In the genomic region with DNA sequence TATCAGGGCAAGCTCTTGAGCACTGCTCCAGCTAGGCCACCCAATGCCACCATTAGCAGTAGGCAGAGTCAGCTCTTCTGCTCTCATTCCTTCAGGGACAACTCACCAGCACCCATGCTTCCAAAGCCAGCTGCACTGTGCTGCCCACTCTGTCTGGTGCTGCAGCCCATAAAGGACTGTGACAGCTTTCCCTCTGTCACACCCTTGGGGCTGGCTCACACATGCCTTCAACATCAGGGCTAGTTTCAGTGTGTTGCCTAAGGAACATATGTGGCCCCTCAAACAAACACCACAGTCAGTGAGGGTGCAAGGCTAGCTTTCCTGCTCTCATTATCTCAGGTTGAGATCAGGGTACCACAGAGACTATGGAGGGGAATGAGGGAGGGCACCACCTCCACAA, we compare ENCODE assay signal across 22 mouse cellular contexts.
DNase-seq lines count a peak whose midpoint lies in the region; ATAC-seq lines count a peak whose summit lies in the region.
"Had no signal": no experiment of that assay in that cellular context is flagged by ENCODE, and none has a peak within 500 bp of the region (broad histone marks: within the 10 kb centered on the region; RNA-seq: fewer than 3 reads in every experiment).

No protein-coding gene starts in this region.

- no peaks in the 10 kb centered on the region for H3K9me3 ChIP-seq in midbrain, embryonic 11.5 days (ENCODE audit: control insufficient read depth, low read length)
- H3K9me3 ChIP-seq in midbrain, embryonic 10.5 days (replicated peaks): no peaks in the 10 kb centered on the region
- H3K9me3 ChIP-seq: embryonic facial prominence, embryonic 12.5 days; embryonic facial prominence, embryonic 15.5 days; forebrain, embryonic 10.5 days; forebrain, embryonic 12.5 days had no signal

- H3K4me1 ChIP-seq in midbrain, embryonic 11.5 days (ENCODE audit: control insufficient read depth, insufficient read depth, low read length): no peaks in the 10 kb centered on the region
- H3K4me1 ChIP-seq in midbrain, embryonic 10.5 days: no peaks in the 10 kb centered on the region
- H3K4me1 ChIP-seq: embryonic facial prominence, embryonic 12.5 days; embryonic facial prominence, embryonic 15.5 days; forebrain, embryonic 10.5 days; forebrain, embryonic 12.5 days had no signal

- no peak overlapping the region for H3K27ac ChIP-seq in midbrain, embryonic 11.5 days (ENCODE audit: low read depth, low read length)
- no peak overlapping the region for H3K27ac ChIP-seq in midbrain, embryonic 10.5 days (replicated peaks)
- H3K27ac ChIP-seq: embryonic facial prominence, embryonic 12.5 days; embryonic facial prominence, embryonic 15.5 days; forebrain, embryonic 10.5 days; forebrain, embryonic 12.5 days had no signal

- H3K4me3 ChIP-seq in midbrain, embryonic 11.5 days (ENCODE audit: low read depth, low read length): no peak overlapping the region
- no peak overlapping the region for H3K4me3 ChIP-seq in midbrain, embryonic 10.5 days
- H3K4me3 ChIP-seq: embryonic facial prominence, embryonic 12.5 days; embryonic facial prominence, embryonic 15.5 days; erythroblast, embryonic 14.5 days; forebrain, embryonic 10.5 days; forebrain, embryonic 12.5 days had no signal

- H3K27me3 ChIP-seq in midbrain, embryonic 11.5 days (ENCODE audit: control insufficient read depth, insufficient read depth, low read length): no peaks in the 10 kb centered on the region
- H3K27me3 ChIP-seq in midbrain, embryonic 10.5 days (ENCODE audit: low read depth, poor library complexity, severe bottlenecking): no peaks in the 10 kb centered on the region
- H3K27me3 ChIP-seq: embryonic facial prominence, embryonic 12.5 days; embryonic facial prominence, embryonic 15.5 days; forebrain, embryonic 12.5 days had no signal

- DNase-seq in heart, adult 11 months: peak; percentile 79
- DNase-seq in heart, postnatal 25 days (ENCODE audit: low spot score): no peak
- no peak for DNase-seq in midbrain, embryonic 11.5 days (ENCODE audit: low spot score, missing footprints)
- no peak for DNase-seq in midbrain, embryonic 10.5 days (ENCODE audit: low spot score)
- DNase-seq in thymus, postnatal 14 days: no peak
- DNase-seq: adrenal gland, adult 2 months; adrenal gland, postnatal 10 days; adrenal gland, postnatal 25 days; cerebellum, adult 11 months; cerebellum, adult 18-20 months; cerebellum, adult 8-10 months; cerebellum, adult 9-11 months; cerebellum, postnatal 14 days; cerebellum, postnatal 36 days; embryo, embryonic 11 days had no signal

- ATAC-seq in midbrain, embryonic 11.5 days (ENCODE audit: low FRiP score): peak; percentile 22; the same call in 1 of the 2 replicates
- ATAC-seq: forebrain, embryonic 14.5 days; forebrain, embryonic 16.5 days had no signal

- no peak overlapping the region for H3K4me2 ChIP-seq in midbrain, embryonic 11.5 days
- H3K4me2 ChIP-seq: embryonic facial prominence, embryonic 12.5 days; embryonic facial prominence, embryonic 15.5 days; forebrain, embryonic 12.5 days had no signal

- no peak overlapping the region for H3K9ac ChIP-seq in midbrain, embryonic 11.5 days (ENCODE audit: low read length)
- H3K9ac ChIP-seq: embryonic facial prominence, embryonic 12.5 days; embryonic facial prominence, embryonic 15.5 days; forebrain, embryonic 12.5 days had no signal

- H3K36me3 ChIP-seq in midbrain, embryonic 11.5 days (ENCODE audit: control insufficient read depth, insufficient read depth, low read length): no peaks in the 10 kb centered on the region
- H3K36me3 ChIP-seq in midbrain, embryonic 10.5 days: no peaks in the 10 kb centered on the region
- H3K36me3 ChIP-seq: embryonic facial prominence, embryonic 12.5 days; embryonic facial prominence, embryonic 15.5 days; forebrain, embryonic 10.5 days; forebrain, embryonic 12.5 days had no signal

- intact Hi-C loops in heart, postnatal 25 days (cut with DNase I): no loop called here
